Mouse (Mus musculus): ENCODE measurements around the gene Gjd2.

The Gjd2 gene

DNA sequence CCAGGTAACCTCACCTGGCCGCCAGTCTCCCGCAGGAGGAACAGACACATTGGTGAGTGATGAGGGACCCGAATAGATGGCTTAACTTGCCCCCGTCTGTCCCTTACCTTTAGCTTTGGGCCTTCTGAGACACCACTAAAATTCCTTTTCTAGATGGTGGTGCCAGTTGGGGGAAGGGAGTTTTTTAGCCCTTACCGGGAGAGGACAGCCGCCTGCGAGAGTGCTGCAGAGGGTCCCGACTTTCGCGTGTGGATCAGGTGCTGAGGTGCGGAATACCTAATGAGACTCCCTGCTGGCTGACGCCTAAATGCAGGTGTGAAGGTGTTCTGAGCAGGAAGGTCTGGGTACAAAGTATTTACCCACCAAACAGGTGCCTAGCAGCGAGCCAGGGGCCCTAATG lies 427 bp upstream of the Gjd2 start:
- in situ Hi-C loops (cut with MboI, MseI): no loop called here

DNA sequence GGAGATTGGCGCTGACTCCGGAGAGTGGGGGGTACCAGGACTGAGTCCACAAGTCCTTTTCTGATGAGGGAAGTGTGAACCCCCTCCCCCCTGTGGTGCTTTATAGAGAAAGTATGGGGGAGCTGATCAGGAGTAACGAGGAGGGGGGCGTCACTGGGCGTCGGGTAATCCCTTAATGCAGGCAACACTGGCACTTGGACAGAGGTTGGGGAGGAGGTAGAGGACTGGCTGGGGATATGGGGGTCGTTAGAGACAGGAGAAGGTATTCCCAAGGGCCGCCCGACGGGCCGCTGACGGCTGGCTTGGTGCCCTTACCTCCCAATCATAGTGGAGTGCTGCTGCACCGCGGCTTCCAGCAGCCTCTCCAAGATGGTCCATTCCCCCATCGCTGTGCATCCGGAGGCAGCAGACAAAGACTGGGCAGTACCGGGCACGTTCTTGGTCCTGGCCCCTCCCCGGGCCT lies 639 bp downstream of the Gjd2 start:
- in situ Hi-C loops (cut with MboI, MseI): no loop called here

- in situ Hi-C loops (cut with MboI, MseI): no loop called here
Measured at GRCm38 (mm10) chr2:114011838-114012237, 1.6 kb downstream of the Gjd2 start.

DNA sequence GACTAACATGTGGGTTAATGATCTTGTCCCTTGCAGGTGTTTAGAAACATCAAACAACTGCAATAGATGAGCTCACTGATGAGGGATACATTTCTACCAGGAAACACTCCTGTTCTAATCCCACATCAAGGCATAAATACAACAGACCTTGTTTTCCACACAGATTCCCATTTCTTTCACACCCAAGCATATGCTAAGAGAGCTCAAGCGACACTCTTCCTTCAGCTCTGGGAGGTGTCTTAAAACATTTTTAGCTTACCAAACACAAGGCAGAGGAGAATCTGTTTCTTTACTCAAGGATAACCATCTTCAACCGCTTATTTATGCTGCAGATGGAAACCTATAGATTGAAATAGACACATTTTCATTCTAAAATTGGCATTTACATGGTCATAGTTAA lies 5.1 kb downstream of the Gjd2 start:
- in situ Hi-C loops (cut with MboI, MseI): no loop called here

DNA sequence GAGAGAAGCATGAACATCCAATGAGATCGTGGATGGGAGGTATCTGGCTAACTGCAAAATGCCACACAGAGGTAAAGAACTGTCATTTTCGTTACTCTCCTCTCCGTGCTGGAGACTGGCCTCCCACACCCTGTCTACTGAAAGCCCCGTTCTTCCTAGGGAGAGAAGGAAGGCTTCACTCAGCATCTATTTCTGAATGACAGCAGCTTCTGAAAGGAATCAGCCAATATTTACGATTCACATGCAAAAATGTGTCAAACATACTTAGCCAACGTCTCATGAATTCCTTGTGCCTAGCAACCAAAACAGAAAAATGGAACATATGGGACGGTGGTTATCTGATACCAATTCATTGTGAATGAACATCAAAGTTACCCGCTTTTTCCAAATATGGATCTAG lies 15.9 kb downstream of the Gjd2 start:
- in situ Hi-C loops (cut with MboI, MseI): no loop called here

DNA sequence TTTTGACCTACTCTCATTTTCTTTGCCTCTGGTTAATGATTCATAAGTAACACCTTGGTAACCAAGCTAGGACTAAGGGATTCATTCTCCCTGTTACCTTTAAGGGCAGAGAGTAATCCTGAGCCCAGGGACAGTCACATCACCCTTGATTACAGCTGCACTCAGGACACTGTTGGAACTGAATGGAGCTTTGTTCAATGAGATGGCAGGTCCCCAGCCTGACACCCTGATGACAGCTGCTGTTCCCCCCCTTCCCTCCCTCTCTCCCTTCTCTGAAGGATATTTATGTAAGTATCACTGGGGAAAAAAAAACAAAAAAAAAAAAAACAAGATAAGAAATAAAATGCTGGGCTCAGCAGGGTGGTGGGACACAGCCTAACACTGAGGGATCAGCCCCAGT lies 16.5 kb downstream of the Gjd2 start:
- in situ Hi-C loops (cut with MboI, MseI): no loop called here

- in situ Hi-C loops (cut with MboI, MseI): no loop called here
Measured at GRCm38 (mm10) chr2:113984890-113985289, 28.5 kb downstream of the Gjd2 start.

- in situ Hi-C loops (cut with MboI, MseI): no loop called here
Measured at GRCm38 (mm10) chr2:113980664-113981063, 32.8 kb downstream of the Gjd2 start.

DNA sequence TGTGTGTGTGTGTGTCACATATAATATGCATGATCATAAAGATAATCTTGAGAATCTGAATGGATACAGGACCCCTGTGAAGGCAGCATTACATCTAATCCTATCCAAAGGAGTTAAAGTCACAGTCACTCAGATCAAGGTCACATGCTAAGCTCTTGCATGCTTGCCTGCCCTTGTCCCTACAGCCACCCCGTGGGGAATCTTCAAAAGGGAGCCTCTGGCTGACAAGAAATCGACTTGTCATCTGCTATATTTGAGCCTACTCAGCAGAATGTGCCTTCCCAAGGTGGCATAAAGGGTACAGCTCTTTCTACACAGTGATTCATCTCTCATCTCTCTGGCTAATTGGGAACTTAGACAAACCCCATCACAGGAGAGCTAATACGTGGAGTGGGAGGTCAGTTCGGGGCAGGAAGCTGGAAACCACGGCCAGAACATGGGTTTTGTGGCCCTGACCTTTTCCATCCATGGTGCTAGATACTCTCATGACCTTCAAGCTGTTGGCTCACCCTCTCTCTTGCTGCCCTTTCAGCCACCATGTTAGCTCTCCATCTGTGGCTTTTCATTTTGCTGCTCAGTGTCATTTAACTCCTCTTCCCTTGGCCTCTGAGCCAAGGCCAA lies 35.2 kb downstream of the Gjd2 start:
- in situ Hi-C loops (cut with MboI, MseI): no loop called here

DNA sequence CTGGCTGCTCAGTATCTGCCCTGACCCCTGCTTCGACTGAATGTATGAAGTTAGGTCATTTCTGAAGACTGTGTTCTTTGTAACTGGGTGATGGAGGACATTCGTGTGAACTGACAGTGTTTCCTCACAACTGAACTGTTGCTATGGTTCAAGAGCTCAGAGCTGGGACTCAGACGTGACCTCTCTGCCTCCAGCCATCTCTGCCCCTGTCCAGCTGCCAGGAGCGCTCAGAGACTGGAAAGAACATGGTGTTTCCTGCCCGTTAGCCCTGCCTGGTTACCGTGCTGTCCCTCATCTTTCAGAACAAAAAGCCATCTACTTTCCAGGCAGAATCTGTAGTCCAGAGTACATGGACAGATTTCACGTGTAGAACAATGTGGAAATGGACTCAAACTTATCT lies 39.5 kb downstream of the Gjd2 start:
- in situ Hi-C loops (cut with MboI, MseI): no loop called here

GRCm38 (mm10) chr2:113966421-113966820 lies 47.0 kb downstream of the Gjd2 start:
- in situ Hi-C loops (cut with MboI, MseI): no loop called here
